Mouse (Mus musculus) liver, embryonic 16.5 days (tissue): Measurements from ENCODE around the gene Ly6g6d. TPM values are rescaled to one million over a fixed set of nuclear protein-coding genes. Genes with fewer than 3 reads are reported as not detected.

ENCODE experiments used
- ATAC-seq: fragments of 200-750 bp; cut with Nextera tagmentation; 2 replicates; pipeline ENCODE4 v1.8.0; 2017; ENCODE audit warnings: low read depth, mild to moderate bottlenecking, moderate number of reproducible peaks, moderate library complexity
- H3K27ac ChIP-seq: fragments of 300-500 bp; sonication (generic); 2 replicates; pipeline ENCODE4 v1.5.1; 2014; ENCODE audit warnings: mild to moderate bottlenecking, low read length
- H3K27me3 ChIP-seq: fragments of 300-500 bp; sonication (generic); 2 replicates; pipeline ENCODE4 v1.6.1; 2014; ENCODE audit warnings: low read depth, low read length, mixed read lengths; ENCODE audit not compliant: control insufficient read depth, insufficient read depth
- H3K36me3 ChIP-seq: fragments of 300-500 bp; sonication (generic); 2 replicates; pipeline ENCODE4 v1.6.1; 2014; ENCODE audit warnings: mild to moderate bottlenecking; ENCODE audit not compliant: control insufficient read depth, insufficient read depth
- H3K4me1 ChIP-seq: fragments of 300-500 bp; sonication (generic); 2 replicates; pipeline ENCODE4 v1.6.1; 2014; ENCODE audit warnings: low read depth, low read length, mixed read lengths; ENCODE audit not compliant: control insufficient read depth
- H3K4me2 ChIP-seq: fragments of 300-500 bp; sonication (generic); 2 replicates; pipeline ENCODE4 v1.6.1; 2014; ENCODE audit warnings: low read depth, low read length, mixed read lengths
- H3K4me3 ChIP-seq: fragments of 300-500 bp; sonication (generic); 2 replicates; pipeline ENCODE4 v1.5.1; 2014; ENCODE audit warnings: low read depth, mild to moderate bottlenecking, low read length
- H3K9ac ChIP-seq: fragments of 300-500 bp; sonication (generic); 2 replicates; pipeline ENCODE4 v1.6.1; 2014; ENCODE audit warnings: low read depth, low read length
- H3K9me3 ChIP-seq: fragments of 300-500 bp; sonication (generic); replicated peaks from 2 replicates; pipeline ENCODE4 v1.6.1; 2016; ENCODE audit warnings: low read length; ENCODE audit not compliant: control insufficient read depth
- WGBS: fragments of 180-500 bp; shearing (Covaris S2); extraction: QIAGEN DNeasy Blood & Tissue Kit; methylation state at CpG from one replicate; pipeline ENCODE4 v1.1.7; 2014; ENCODE audit not compliant: insufficient replicate concordance; 5-methylcytosine and 5-hydroxymethylcytosine counted together
- polyA plus RNA-seq: library from polyadenylated mRNA; unstranded; fragments of >200 nt; fragmentation: Nextera tagmentation; extraction: Ambion mirVana; gene quantifications from 2 replicates; pipeline ENCODE4 v1.2.1, GENCODE M21; 2015

Ly6g6d gene
- polyA plus RNA-seq, 1 experiment from 2014 or later, result 0.55 TPM

DNA sequence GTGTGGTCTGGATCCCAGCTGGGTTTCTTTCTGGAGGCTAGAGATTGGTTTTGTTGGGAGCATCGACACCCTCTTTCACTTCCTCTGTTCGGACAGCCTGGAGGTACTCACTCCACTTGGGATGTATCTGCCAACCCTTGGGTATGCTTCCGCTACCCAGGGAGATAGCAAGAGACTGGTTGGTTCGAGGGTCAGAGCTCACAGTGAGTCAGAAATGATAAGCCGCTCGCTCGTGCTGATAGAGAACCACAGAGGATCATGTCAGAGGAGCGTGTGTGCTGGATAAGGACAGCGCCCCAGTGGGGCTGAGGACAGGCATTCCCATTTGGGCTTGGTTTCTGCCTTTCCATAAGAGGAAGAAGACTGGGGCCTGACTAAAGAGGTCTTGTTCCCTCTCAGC, 1.9 kb upstream of the Ly6g6d start:
- Histone ChIP-seq H3K4me1 (peaks cover 23% of the 10 kb centered on the region), H3K9me3 (no peaks in the 10 kb centered on the region), H3K27ac (peak overlapping the region; percentile 80), H3K4me3 (peak overlapping the region; percentile 34), H3K36me3 (no peaks in the 10 kb centered on the region), H3K9ac (peak overlapping the region; percentile 58), H3K27me3 (peaks cover 6% of the 10 kb centered on the region), H3K4me2 (peak overlapping the region; percentile 65)
- peak; percentile 96 for ATAC-seq
- 10% methylated on average over 9 of the region's 9 CpGs for WGBS

DNA sequence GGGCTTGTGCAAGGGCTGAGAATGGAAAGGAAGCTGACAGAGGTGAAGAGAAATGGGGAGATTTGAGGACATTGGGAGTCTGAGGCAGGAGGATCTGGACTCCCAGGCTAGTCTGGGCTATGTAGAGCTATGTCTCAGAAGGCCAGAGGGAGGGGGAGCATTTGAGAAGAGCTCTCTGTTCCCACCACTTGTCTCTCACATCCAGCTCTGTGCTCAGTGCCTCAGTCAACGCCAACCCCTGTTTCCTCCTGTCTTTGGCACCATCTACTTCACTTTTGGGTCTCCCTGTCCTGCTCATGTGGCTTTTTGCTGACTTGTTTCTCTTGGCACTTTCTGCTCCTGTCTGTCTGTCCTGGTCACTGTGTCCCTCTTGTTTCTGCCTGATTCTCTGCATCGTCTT, 580 bp downstream of the Ly6g6d start:
- WGBS, result 27% methylated on average over 2 of the region's 2 CpGs
- H3K9ac ChIP-seq, result no peak overlapping the region
- peaks cover 23% of the 10 kb centered on the region for H3K4me1 ChIP-seq
- H3K36me3 ChIP-seq, result no peaks in the 10 kb centered on the region
- no peak overlapping the region for H3K27ac ChIP-seq
- H3K4me2 ChIP-seq, result peak overlapping the region; percentile 33; the same call in 1 of the 2 replicates
- no peak overlapping the region for H3K4me3 ChIP-seq
- ATAC-seq, result no peak
- H3K9me3 ChIP-seq, result no peaks in the 10 kb centered on the region
- peaks cover 6% of the 10 kb centered on the region for H3K27me3 ChIP-seq

DNA sequence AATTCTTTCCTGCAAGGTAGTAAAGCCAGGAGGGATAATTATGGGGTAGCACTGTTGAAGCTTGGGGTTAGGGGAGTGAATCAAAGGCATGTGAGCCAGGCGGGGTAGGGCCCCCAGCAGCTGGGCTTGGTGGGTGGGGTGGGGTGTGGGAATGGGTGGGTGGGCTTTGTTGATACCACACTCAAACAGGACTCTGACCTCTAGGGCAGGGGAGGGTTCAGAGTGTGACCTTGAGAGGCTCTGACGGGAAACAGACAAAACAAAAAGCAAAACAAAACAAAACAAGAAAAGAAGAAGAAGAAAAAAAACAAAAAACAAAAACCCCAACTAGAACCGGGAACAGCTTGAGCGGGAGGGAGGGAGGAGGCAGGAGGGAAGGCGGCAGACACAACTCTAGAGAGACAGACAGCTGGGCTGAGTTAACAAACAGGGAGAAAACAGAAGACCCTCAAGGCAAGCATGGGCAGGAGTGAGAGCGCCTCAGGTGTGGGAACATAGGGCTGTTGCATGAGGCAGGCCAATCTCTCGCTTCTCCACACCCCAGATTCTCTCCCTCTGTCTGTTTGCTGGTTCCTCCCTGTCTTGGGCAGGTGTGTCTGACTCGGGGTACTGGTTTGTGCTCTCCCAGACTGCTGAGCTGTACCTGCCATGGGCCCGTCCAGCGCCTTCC, 1.2 kb downstream of the Ly6g6d start, which contains the start of gene Ly6g6e:
Gene Ly6g6e (plus strand): TSS at position 396 of the 670 bp plus-strand sequence.
- no peak within 1 kb of the TSS for H3K4me3 ChIP-seq
- peaks cover 23% of the 10 kb centered on the region for H3K4me1 ChIP-seq
- no peaks in the 10 kb centered on the region for H3K36me3 ChIP-seq
- H3K27me3 ChIP-seq, result peaks cover 6% of the 10 kb centered on the region
- no peak within 1 kb of the TSS for H3K9ac ChIP-seq
- WGBS, result 40% methylated on average over 10 of the region's 10 CpGs
- H3K9me3 ChIP-seq, result no peaks in the 10 kb centered on the region
- ATAC-seq, result no peak
- peak within 1 kb of the TSS; percentile 33 for H3K4me2 ChIP-seq
- no peak within 1 kb of the TSS for H3K27ac ChIP-seq

DNA sequence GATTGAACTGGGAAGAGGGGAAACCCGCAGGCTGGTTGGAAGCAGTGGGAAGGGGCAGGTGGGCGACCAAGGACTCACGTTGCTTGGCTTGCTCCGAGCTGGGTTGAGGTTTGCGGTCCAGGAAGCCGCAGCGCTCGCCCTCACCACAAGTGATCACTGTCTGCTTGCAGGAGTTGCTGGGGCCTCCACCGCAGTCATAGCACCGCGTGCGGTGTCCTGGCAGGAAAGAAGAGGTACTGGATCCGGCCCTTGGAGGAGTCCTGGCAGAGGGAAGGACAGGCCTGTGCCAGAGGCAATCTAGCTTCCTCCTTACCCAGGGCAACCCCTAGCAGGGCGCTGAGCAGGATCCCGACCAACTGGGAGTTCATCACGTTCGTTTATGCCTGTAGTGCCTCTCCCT, 3.8 kb downstream of the Ly6g6d start:
- ATAC-seq, result no peak
- Histone ChIP-seq H3K4me1 (peaks cover 6% of the 10 kb centered on the region), H3K9ac (no peak overlapping the region), H3K27me3 (peaks cover 6% of the 10 kb centered on the region), H3K4me2 (no peak overlapping the region), H3K27ac (no peak overlapping the region), H3K9me3 (no peaks in the 10 kb centered on the region), H3K36me3 (no peaks in the 10 kb centered on the region), H3K4me3 (no peak overlapping the region)
- 17% methylated on average over 17 of the region's 17 CpGs for WGBS

DNA sequence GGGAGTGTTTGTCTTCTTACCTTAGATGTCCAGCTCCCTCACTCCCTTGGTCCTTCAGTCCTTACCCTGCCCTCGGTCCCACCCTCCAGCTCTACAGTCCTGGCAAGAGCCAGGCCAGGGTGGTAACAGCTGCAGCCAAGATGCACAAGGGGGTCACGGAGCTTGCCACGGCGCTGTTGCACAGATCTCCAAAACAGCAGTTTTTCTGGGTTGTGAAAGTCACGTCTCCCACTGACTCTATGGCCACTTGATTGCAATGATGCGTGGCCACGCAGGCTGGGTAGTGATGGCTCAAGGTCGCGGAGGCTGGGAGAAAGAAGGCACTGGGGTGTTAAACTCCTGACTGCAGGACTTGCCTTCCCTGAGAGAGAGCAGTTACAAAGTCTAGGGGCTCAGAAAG, 6.4 kb downstream of the Ly6g6d start:
- Histone ChIP-seq H3K4me2 (no peak overlapping the region), H3K4me1 (no peaks in the 10 kb centered on the region; the same call in 1 of the 2 replicates), H3K36me3 (no peaks in the 10 kb centered on the region), H3K27me3 (peaks cover 24% of the 10 kb centered on the region), H3K9ac (no peak overlapping the region), H3K27ac (no peak overlapping the region), H3K9me3 (no peaks in the 10 kb centered on the region), H3K4me3 (no peak overlapping the region)
- 70% methylated on average over 9 of the region's 9 CpGs for WGBS
- no peak for ATAC-seq

DNA sequence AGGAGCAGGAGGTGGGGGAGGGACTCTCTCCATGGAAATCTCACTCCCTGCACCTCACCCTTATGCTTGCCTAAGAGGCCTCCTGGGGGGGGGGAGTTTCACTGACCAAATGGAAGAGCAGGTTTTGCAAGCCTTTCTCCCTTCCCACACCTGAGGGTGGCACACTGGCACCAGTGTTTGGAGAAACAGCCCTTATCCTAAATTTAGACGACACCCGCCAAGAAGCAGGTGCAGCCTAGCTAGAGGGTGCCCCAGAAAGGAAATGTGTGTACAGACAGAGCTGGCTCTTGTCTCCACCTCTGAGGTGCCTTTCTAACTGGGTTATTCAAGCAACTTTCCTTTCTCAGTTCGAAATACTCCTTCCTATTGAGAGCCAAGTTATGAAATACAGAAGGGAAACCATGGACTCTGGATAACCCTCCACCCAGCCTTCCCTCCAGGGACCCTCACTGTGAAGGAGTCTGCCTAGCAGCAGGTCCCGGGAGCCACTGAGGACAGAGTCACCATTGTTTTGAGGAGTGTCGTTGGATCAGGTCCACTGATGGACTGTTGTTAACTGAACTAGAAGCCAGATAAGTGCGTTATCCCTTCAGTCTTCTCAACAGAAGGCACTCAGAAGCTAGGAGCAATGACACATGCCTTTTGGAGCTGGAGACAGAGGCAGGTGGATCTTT, 7.2 kb downstream of the Ly6g6d start:
- WGBS, result 41% methylated on average over 6 of the region's 6 CpGs
- Histone ChIP-seq H3K4me1 (peaks cover 6% of the 10 kb centered on the region), H3K27ac (no peak overlapping the region), H3K36me3 (no peaks in the 10 kb centered on the region), H3K9ac (no peak overlapping the region), H3K4me2 (no peak overlapping the region), H3K27me3 (peaks cover 31% of the 10 kb centered on the region), H3K4me3 (no peak overlapping the region), H3K9me3 (no peaks in the 10 kb centered on the region)
- no peak for ATAC-seq

DNA sequence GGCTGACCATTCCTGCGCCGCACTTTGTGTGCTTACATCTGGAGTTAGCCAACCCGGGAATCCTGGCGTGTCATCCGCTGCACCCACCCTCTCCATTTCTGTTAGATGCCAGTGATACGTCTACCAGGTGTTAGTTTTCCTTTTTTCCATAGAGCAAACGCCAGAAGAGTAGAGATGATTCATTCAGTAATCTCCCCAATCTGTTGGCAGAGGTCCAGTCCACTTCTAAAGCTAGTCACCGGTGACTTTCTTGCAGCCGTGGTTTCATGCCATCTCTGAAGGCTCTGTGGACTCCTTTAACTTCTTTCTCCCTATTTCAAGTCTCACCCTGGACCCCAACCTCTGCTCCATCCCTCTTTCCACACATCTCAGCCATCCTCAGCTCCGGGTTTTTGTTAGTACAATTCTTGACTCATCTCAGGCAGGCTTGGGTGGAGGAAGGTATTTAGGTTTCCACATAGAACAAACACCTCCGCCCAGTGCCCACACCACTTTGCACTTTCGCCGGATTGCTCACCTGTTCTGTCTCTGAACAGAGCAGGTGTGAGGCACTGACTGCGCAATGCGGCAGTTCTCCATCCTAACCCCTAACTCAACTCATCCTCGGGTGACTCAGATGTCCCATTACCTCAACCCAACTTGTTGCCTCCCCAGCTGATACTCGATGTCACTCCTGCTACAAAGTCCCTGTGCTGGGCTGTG, 9.5 kb downstream of the Ly6g6d start:
- peaks cover 55% of the 10 kb centered on the region for H3K27me3 ChIP-seq
- H3K27ac ChIP-seq, result no peak overlapping the region
- no peak for ATAC-seq
- no peak overlapping the region for H3K4me3 ChIP-seq
- peaks cover 19% of the 10 kb centered on the region for H3K4me1 ChIP-seq
- H3K9me3 ChIP-seq, result no peaks in the 10 kb centered on the region
- 66% methylated on average over 17 of the region's 17 CpGs for WGBS
- H3K36me3 ChIP-seq, result no peaks in the 10 kb centered on the region
- H3K9ac ChIP-seq, result no peak overlapping the region
- no peak overlapping the region for H3K4me2 ChIP-seq

DNA sequence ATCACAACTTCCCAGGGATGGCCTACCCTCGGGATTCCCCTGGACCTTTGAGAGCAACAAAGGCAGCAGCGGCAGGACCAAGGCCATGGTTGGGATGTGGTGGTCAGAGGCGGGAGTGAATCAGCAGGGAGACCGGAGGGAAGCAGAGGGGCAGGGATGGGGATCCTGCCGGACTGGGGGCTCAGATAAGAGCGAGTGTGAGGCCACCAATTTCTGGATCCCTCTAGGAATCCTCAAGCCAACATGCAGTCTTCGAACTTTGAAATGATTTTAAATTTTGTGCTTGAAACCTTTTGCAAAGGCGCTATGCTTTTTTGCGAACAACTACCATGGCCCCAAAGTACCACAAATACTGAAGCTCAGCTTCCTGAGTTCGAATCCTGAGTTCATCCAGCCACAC, 11.8 kb downstream of the Ly6g6d start, which contains the start of gene Mpig6b:
Gene Mpig6b (minus strand): TSS at position 101 of the 400 bp plus-strand sequence.
- Histone ChIP-seq H3K27ac (no peak within 1 kb of the TSS), H3K4me2 (peak within 1 kb of the TSS; percentile 64), H3K36me3 (no peaks in the 10 kb centered on the region), H3K27me3 (peaks cover 61% of the 10 kb centered on the region), H3K9ac (no peak within 1 kb of the TSS), H3K4me1 (peaks cover 19% of the 10 kb centered on the region), H3K4me3 (peak within 1 kb of the TSS; percentile 52), H3K9me3 (no peaks in the 10 kb centered on the region)
- WGBS, result 35% methylated on average over 10 of the region's 10 CpGs
- ATAC-seq, result no peak
